Mouse (Mus musculus): ENCODE results near the gene Ambp.

DNA sequence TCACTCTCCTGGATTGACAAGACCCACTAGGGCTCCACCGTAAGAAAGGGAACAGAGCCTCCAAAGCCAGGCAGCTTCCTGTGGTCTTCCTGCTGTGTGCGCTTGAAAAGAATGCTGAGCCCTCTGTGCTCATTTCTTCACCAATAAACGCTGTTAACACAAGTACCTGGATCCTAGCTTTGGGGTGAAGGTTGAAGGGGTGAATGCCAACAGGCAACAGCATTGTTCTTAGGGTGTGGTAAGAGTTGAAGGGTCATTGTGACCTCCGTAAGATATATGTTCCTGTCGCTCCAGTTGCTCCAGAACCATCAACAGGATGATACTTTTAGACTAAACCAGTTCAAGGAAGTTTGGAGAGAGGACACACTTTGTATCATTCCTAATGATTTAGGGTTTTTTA, at the start of gene Ambp:
- no peak for TF ChIP-seq POLR2A (IDR thresholded peaks at IDR 0.05; ENCODE audit: extremely low read depth, insufficient read depth, low read length)
- no peak for TF ChIP-seq CTCF (IDR thresholded peaks at IDR 0.05; ENCODE audit: low read depth, low read length)

All from liver, adult 2 months (tissue).